Mouse (Mus musculus) liver, adult 2 months (tissue): Measurements from ENCODE around the gene Hpf1.

Experiments used
- CTCF ChIP-seq: fragments of 200-500 bp; IDR thresholded peaks from 2 replicates; pipeline ENCODE4 v1.5.1; 2011; ENCODE audit warnings: low read depth, low read length, control low read depth
- POLR2A ChIP-seq: fragments of 200-500 bp; IDR thresholded peaks from 2 replicates; pipeline ENCODE4 v1.6.1; 2011; ENCODE audit warnings: low read length, control low read depth; ENCODE audit not compliant: insufficient read depth; ENCODE audit errors: extremely low read depth

- TF ChIP-seq CTCF (no peak), POLR2A (no peak)
These were observed 22.3 kb downstream of the Hpf1 start for GRCm38 (mm10) chr8:60912554-60912953.
